Mouse (Mus musculus) G1E (cell line): Measurements from ENCODE around the gene Spon1. TPM values are rescaled to one million over a fixed set of nuclear protein-coding genes. Genes with fewer than 3 reads are reported as not detected.

Experiments
- ATAC-seq: 2 replicates; pipeline ENCODE4 v1.8.0; 2016; ENCODE audit warnings: mild to moderate bottlenecking; ENCODE audit not compliant: insufficient number of reproducible peaks, poor library complexity, low FRiP score, severe bottlenecking; ENCODE audit errors: extremely low read depth
- DNase-seq: peaks from one replicate; pipeline ENCODE4 v3.0.0; 2012; ENCODE audit warnings: low spot score
- H3K27me3 ChIP-seq: 2 replicates; pipeline ENCODE4 v1.6.1; 2012; ENCODE audit warnings: mild to moderate bottlenecking, low read length, inconsistent platforms; ENCODE audit not compliant: insufficient read depth
- H3K36me3 ChIP-seq: replicated peaks from 2 replicates; pipeline ENCODE3; 2012; ENCODE audit warnings: mild to moderate bottlenecking, inconsistent platforms
- H3K4me1 ChIP-seq: 2 replicates; pipeline ENCODE4 v1.6.1; 2012; ENCODE audit warnings: low read depth, low read length, inconsistent platforms, mixed read lengths; ENCODE audit not compliant: insufficient read depth
- H3K4me3 ChIP-seq: 2 replicates; pipeline ENCODE4 v1.5.1; 2012; ENCODE audit warnings: low read depth, mild to moderate bottlenecking, inconsistent platforms, low read length, moderate library complexity, mixed read lengths
- H3K9me3 ChIP-seq: replicated peaks from 2 replicates; pipeline ENCODE4 v1.6.1; 2012; ENCODE audit warnings: inconsistent platforms
- CTCF ChIP-seq: IDR thresholded peaks from 2 replicates; pipeline ENCODE4 v1.5.1; 2012; ENCODE audit warnings: low read depth, low read length, inconsistent platforms, mixed read lengths
- GATA1 ChIP-seq: IDR thresholded peaks from 2 replicates; pipeline ENCODE4 v1.6.1; 2012; ENCODE audit warnings: borderline replicate concordance, low read length, inconsistent platforms, mixed read lengths
- GATA2 ChIP-seq: IDR thresholded peaks from 2 replicates; pipeline ENCODE4 v1.6.1; 2012; ENCODE audit warnings: low read depth, low read length, inconsistent platforms, borderline replicate concordance
- POLR2AphosphoS5 ChIP-seq: IDR thresholded peaks from 2 replicates; pipeline ENCODE4 v1.6.1; 2012; ENCODE audit warnings: low read depth, low read length, inconsistent platforms; ENCODE audit not compliant: insufficient replicate concordance
- TAL1 ChIP-seq: conservative IDR thresholded peaks from 2 replicates; pipeline ENCODE4 v1.6.1; 2012; ENCODE audit warnings: low read depth, low read length, inconsistent platforms, mixed read lengths
- polyA plus RNA-seq: library from polyadenylated mRNA; stranded (reverse); fragments of >175 nt; gene quantifications from 2 replicates; pipeline ENCODE4 v1.2.3, GENCODE M21; 2012
- total RNA-seq, 2 experiments: library from RNA; stranded (forward) in 1 of 2; stranded (reverse) in 1 of 2; fragments of 200-1000 nt in 1 of 2; fragments of >200 nt in 1 of 2; fragmentation: Nextera tagmentation in 1 of 2; gene quantifications; 2 replicates each; pipeline ENCODE4 v1.2.3; 2014 to 2017

The Spon1 gene
- total and polyA plus RNA-seq, 3 experiments = 0.05 TPM; not detected in 2

- no peak for DNase-seq
- Histone ChIP-seq H3K4me3 (no peak overlapping the region), H3K9me3 (no peaks in the 10 kb centered on the region), H3K4me1 (no peaks in the 10 kb centered on the region), H3K27me3 (no peaks in the 10 kb centered on the region), H3K36me3 (no peaks in the 10 kb centered on the region)
- TF ChIP-seq TAL1 (no peak), GATA2 (no peak), CTCF (no peak), GATA1 (no peak)
- no peak for ATAC-seq
Measured at GRCm38 (mm10) chr7:114045814-114046213, 280.0 kb downstream of the Spon1 start.

DNA sequence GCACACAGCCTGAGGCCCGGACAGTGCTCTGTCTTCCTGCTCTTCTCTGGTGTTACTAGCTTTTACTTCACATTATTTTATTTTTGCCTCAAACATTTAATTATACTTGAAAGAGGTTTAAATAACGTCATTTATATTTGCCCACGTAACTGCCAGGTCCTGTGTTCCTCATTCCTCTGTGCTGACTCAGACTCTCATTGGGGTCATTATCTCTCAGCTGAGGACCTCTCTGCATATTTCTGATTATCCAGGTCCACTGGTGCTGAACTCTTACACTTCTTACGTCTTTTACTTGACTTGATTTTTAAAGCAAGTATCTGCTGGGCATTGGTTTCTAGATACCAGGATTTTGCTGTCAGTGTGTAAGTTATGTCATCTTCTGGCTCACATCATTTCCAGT is 287.9 kb downstream of the Spon1 start:
- Histone ChIP-seq H3K4me3 (no peak overlapping the region), H3K9me3 (no peaks in the 10 kb centered on the region), H3K36me3 (no peaks in the 10 kb centered on the region), H3K27me3 (no peaks in the 10 kb centered on the region; the same call in 1 of the 2 replicates), H3K4me1 (no peaks in the 10 kb centered on the region)
- TF ChIP-seq GATA2 (no peak), CTCF (no peak), GATA1 (no peak), POLR2AphosphoS5 (no peak), TAL1 (no peak)
- ATAC-seq (no peak), DNase-seq (no peak)

DNA sequence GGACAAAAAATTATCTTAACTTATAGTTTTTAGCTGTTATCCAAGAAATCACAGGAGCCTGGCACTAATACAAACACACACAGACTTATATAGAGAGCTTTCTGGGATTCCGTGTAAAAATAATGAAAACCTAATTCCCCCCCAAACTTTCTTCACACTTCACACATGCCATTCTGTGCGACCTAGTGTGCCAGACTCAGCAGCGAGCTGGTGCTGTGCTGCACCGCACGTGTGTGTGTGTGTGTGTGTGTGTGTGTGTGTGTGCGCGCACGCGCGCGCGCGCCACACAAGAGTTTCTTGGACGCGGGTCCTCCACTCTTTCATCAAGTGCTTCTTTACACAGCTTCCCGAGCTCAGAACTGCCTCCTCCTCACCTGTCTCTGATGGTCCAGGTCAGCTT is 292.4 kb downstream of the Spon1 start:
- ATAC-seq (no peak), DNase-seq (no peak)
- Histone ChIP-seq H3K9me3 (no peaks in the 10 kb centered on the region), H3K36me3 (no peaks in the 10 kb centered on the region), H3K27me3 (no peaks in the 10 kb centered on the region), H3K4me1 (no peaks in the 10 kb centered on the region), H3K4me3 (no peak overlapping the region)
- TF ChIP-seq TAL1 (no peak), GATA2 (no peak), GATA1 (no peak), POLR2AphosphoS5 (no peak), CTCF (no peak)

GRCm38 (mm10) chr7:114058927-114059441 is 293.2 kb downstream of the Spon1 start:
- ATAC-seq (no peak), DNase-seq (no peak)
- Histone ChIP-seq H3K9me3 (no peaks in the 10 kb centered on the region), H3K27me3 (no peaks in the 10 kb centered on the region), H3K4me3 (no peak overlapping the region), H3K4me1 (no peaks in the 10 kb centered on the region), H3K36me3 (no peaks in the 10 kb centered on the region)
- TF ChIP-seq GATA1 = no peak
- TF ChIP-seq TAL1 = no peak
- TF ChIP-seq POLR2AphosphoS5 = no peak

- Histone ChIP-seq H3K36me3 (no peaks in the 10 kb centered on the region), H3K4me1 (no peaks in the 10 kb centered on the region), H3K27me3 (0 out of 2 replicates have a peak, but pooled peaks cover 2% of the 10 kb centered on the region), H3K4me3 (no peak overlapping the region), H3K9me3 (no peaks in the 10 kb centered on the region)
- ATAC-seq (no peak), DNase-seq (no peak)
- TF ChIP-seq GATA2 (no peak), CTCF (no peak), TAL1 (no peak), GATA1 (no peak), POLR2AphosphoS5 (no peak)
Measured at GRCm38 (mm10) chr7:114060445-114060844, 294.6 kb downstream of the Spon1 start.

DNA sequence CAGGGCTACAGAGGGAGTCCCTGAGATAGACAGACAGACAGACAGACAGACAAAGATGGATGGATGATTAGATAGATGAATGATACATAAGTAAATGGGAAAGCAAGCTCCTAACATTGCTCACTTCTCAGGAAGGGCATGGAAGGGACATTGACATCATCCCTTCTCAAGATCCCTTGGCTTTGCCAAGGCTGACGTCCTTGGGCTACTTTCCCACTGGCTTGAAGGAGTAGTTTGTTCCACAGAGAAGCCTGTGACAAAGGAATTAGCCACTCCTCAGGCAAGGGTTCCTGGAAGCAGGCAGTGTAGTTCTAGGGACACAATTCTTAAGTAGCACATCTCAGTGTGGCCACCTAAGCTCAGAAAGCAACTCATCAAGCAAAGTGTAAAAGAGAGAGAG is 296.7 kb downstream of the Spon1 start:
- DNase-seq (no peak), ATAC-seq (no peak)
- Histone ChIP-seq H3K9me3 (no peaks in the 10 kb centered on the region), H3K36me3 (no peaks in the 10 kb centered on the region), H3K4me1 (peaks cover 5% of the 10 kb centered on the region), H3K27me3 (0 out of 2 replicates have a peak, but pooled peaks cover 3% of the 10 kb centered on the region), H3K4me3 (no peak overlapping the region)
- TF ChIP-seq POLR2AphosphoS5 = no peak
- no peak for TF ChIP-seq GATA2
- TF ChIP-seq GATA1 = no peak
- no peak for TF ChIP-seq TAL1
- TF ChIP-seq CTCF = no peak

- peaks cover 5% of the 10 kb centered on the region for H3K4me1 ChIP-seq
- peaks cover 3% of the 10 kb centered on the region; the same call in 1 of the 2 replicates for H3K27me3 ChIP-seq
- TF ChIP-seq POLR2AphosphoS5 (no peak), GATA2 (no peak), CTCF (no peak), TAL1 (no peak), GATA1 (no peak)
- no peak for ATAC-seq
- no peak overlapping the region for H3K4me3 ChIP-seq
- no peaks in the 10 kb centered on the region for H3K9me3 ChIP-seq
- DNase-seq = no peak
- no peaks in the 10 kb centered on the region for H3K36me3 ChIP-seq
Measured at GRCm38 (mm10) chr7:114063534-114063933, 297.7 kb downstream of the Spon1 start.
